Mouse (Mus musculus) ES-E14 (cell line): ENCODE data around the gene Ctnna3. TPM values are rescaled to one million over a fixed set of nuclear protein-coding genes. Genes with fewer than 3 reads are reported as not detected.

Experiments
- DNase-seq: peaks from one replicate; pipeline ENCODE4 v3.0.0-alpha.2; 2013; ENCODE audit warnings: low read depth, low spot score
- H3K27ac ChIP-seq: 2 replicates; pipeline ENCODE4 v1.5.1; 2012; ENCODE audit warnings: low read depth, mild to moderate bottlenecking, low read length, moderate library complexity, mixed read lengths; ENCODE audit not compliant: poor library complexity, insufficient read depth, severe bottlenecking
- H3K36me3 ChIP-seq: 2 replicates; pipeline ENCODE4 v1.6.1; 2012; ENCODE audit warnings: mild to moderate bottlenecking, low read length, moderate library complexity, mixed read lengths; ENCODE audit not compliant: control insufficient read depth, poor library complexity, insufficient read depth, severe bottlenecking
- H3K4me1 ChIP-seq, 2 experiments: fragments of 150-350 bp in 1 of 2; sonication (generic) in 1 of 2; 2 replicates each; pipeline ENCODE4 v1.6.1; 2012; ENCODE audit warnings: low read length in 2 of 2, mild to moderate bottlenecking in 1 of 2, mixed read lengths in 1 of 2; ENCODE audit not compliant: control insufficient read depth in 2 of 2, insufficient read depth in 2 of 2, poor library complexity in 1 of 2
- H3K4me3 ChIP-seq, 2 experiments: fragments of 150-350 bp in 1 of 2; sonication (generic) in 1 of 2; 2 replicates each; pipeline ENCODE4 v1.5.1; 2012; ENCODE audit warnings: low read length in 2 of 2, low read depth in 1 of 2, mild to moderate bottlenecking in 1 of 2, mixed read lengths in 1 of 2; ENCODE audit not compliant: insufficient read depth in 1 of 2, poor library complexity in 1 of 2, severe bottlenecking in 1 of 2
- H3K9ac ChIP-seq: 2 replicates; pipeline ENCODE4 v1.6.1; 2012; ENCODE audit warnings: low read depth, mild to moderate bottlenecking, low read length, mixed read lengths; ENCODE audit not compliant: poor library complexity, insufficient read depth, severe bottlenecking
- H3K9me3 ChIP-seq: fragments of 150-350 bp; sonication (generic); 2 replicates; pipeline ENCODE4 v1.6.1; 2012; ENCODE audit warnings: low read depth, mild to moderate bottlenecking, low read length; ENCODE audit not compliant: control insufficient read depth, insufficient read depth
- CHD2 ChIP-seq: IDR thresholded peaks from 2 replicates; pipeline ENCODE4 v1.6.1; 2014; ENCODE audit warnings: mild to moderate bottlenecking, low read depth, low read length, inconsistent platforms
- HCFC1 ChIP-seq: IDR thresholded peaks from 2 replicates; pipeline ENCODE4 v1.6.1; 2012; ENCODE audit warnings: low read length, inconsistent platforms, borderline replicate concordance; ENCODE audit not compliant: insufficient read depth
- MAFK ChIP-seq: IDR thresholded peaks from 2 replicates; pipeline ENCODE4 v1.6.1; 2014; ENCODE audit warnings: mild to moderate bottlenecking, low read depth, low read length, inconsistent platforms; ENCODE audit not compliant: insufficient read depth
- ZC3H11A ChIP-seq: IDR thresholded peaks from 2 replicates; pipeline ENCODE4 v1.6.1; 2012; ENCODE audit warnings: low read depth, mild to moderate bottlenecking, inconsistent platforms, low read length, borderline replicate concordance
- ZNF384 ChIP-seq: IDR thresholded peaks from 2 replicates; pipeline ENCODE4 v1.6.1; 2012; ENCODE audit warnings: low read depth, low read length, inconsistent platforms
- in situ Hi-C, 2 experiments: fragments of 600-800 bp; cut with MboI; formaldehyde crosslinking; loops; one replicate each; pipeline ENCODE4 v1.15.1; 2025; ENCODE audit warnings: low sequenced_read_pairs in 2 of 2, inconsistent platforms in 1 of 2; ENCODE audit not compliant: unreplicated experiment in 2 of 2
- total RNA-seq: library from RNA; depleted of rRNA; stranded (reverse); fragments of 300-350 nt; gene quantifications from 2 replicates; pipeline ENCODE4 v1.2.3, GENCODE M21; 2012

Gene Ctnna3
- total RNA-seq, 1 experiment = not detected

DNA sequence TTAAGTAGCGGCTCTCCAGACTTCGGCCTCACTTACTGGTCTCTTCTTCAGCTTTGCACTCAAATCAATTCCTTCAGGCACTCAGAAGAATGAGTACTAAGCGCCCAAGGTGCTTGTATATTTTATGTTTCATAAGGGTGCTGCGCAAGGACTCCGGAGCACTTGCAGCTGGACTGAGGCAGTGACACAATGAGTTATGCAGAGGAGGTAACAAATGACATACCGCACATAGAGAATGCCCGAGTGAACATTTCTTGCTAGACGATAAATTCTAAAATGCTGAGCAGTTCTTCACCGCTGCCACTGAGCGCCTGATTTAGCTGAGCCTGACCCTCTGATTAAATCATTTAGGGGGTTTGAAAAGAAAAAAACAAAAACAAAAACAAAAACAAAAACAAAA is 342.2 kb downstream of the Ctnna3 start:
- H3K9me3 ChIP-seq = no peaks in the 10 kb centered on the region
- H3K27ac ChIP-seq = no peak overlapping the region
- no peak for DNase-seq
- no peak overlapping the region for H3K9ac ChIP-seq
- TF ChIP-seq ZNF384 (no peak), CHD2 (no peak), ZC3H11A (no peak), HCFC1 (no peak), MAFK (no peak)
- no peak overlapping the region for H3K4me3 ChIP-seq
- no peaks in the 10 kb centered on the region for H3K36me3 ChIP-seq
- in situ Hi-C loops = no loop called here
- H3K4me1 ChIP-seq = no peaks in the 10 kb centered on the region

GRCm38 (mm10) chr10:63781948-63782347 is 352.1 kb downstream of the Ctnna3 start:
- in situ Hi-C loops = no loop called here
- no peaks in the 10 kb centered on the region for H3K9me3 ChIP-seq

GRCm38 (mm10) chr10:63784808-63785535 is 355.1 kb downstream of the Ctnna3 start:
- Histone ChIP-seq H3K27ac (no peak overlapping the region), H3K4me1 (no peaks in the 10 kb centered on the region), H3K36me3 (no peaks in the 10 kb centered on the region), H3K9ac (no peak overlapping the region), H3K4me3 (no peak overlapping the region), H3K9me3 (no peaks in the 10 kb centered on the region)
- DNase-seq = no peak
- in situ Hi-C loops = no loop called here
- TF ChIP-seq ZC3H11A (no peak), ZNF384 (no peak), MAFK (no peak), HCFC1 (no peak), CHD2 (no peak)

More at GRCm38 (mm10) chr10:63781948-63782347, 352.1 kb downstream of the Ctnna3 start:
- DNase-seq = no peak
- no peak overlapping the region for H3K27ac ChIP-seq
- H3K4me3 ChIP-seq = no peak overlapping the region
- H3K4me1 ChIP-seq = no peaks in the 10 kb centered on the region
- no peak overlapping the region for H3K9ac ChIP-seq
- H3K36me3 ChIP-seq = no peaks in the 10 kb centered on the region
- no peak for TF ChIP-seq ZC3H11A
- no peak for TF ChIP-seq CHD2
- no peak for TF ChIP-seq HCFC1
- no peak for TF ChIP-seq ZNF384
- no peak for TF ChIP-seq MAFK

DNA sequence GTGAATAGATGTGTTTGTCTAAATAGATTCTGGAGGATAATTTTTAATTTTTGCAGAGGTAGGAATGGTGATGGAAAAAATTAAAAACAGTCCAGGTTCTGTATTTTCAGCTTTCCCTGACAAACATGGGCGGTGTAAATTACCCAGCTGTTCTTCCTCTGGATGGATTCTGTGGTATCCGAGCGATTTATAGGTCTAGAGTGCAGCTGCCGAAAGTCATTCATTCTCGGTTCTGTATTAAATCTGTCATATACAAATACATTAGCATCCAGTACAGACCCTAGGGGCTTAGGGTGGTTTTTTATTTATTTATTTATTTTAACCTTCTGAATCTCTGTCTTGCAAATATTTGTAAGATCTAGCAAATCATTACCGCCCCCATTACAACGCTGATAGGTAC is 356.5 kb downstream of the Ctnna3 start:
- Histone ChIP-seq H3K36me3 (no peaks in the 10 kb centered on the region), H3K4me1 (no peaks in the 10 kb centered on the region), H3K27ac (no peak overlapping the region), H3K9ac (no peak overlapping the region), H3K4me3 (no peak overlapping the region), H3K9me3 (no peaks in the 10 kb centered on the region)
- no peak for DNase-seq
- in situ Hi-C loops = no loop called here
- no peak for TF ChIP-seq CHD2
- TF ChIP-seq ZNF384 = no peak
- TF ChIP-seq ZC3H11A = no peak
- no peak for TF ChIP-seq MAFK
- TF ChIP-seq HCFC1 = no peak

- in situ Hi-C loops = no loop called here
- Histone ChIP-seq H3K4me1 (no peaks in the 10 kb centered on the region), H3K36me3 (no peaks in the 10 kb centered on the region), H3K9ac (no peak overlapping the region), H3K27ac (no peak overlapping the region), H3K4me3 (no peak overlapping the region), H3K9me3 (no peaks in the 10 kb centered on the region)
- TF ChIP-seq ZNF384 (no peak), HCFC1 (no peak), ZC3H11A (no peak), CHD2 (no peak), MAFK (no peak)
- DNase-seq = no peak
Observed at GRCm38 (mm10) chr10:63803909-63804308, 374.0 kb downstream of the Ctnna3 start.
